Mouse (Mus musculus): ENCODE results near the gene Gm8127. TPM values are rescaled to one million over a fixed set of nuclear protein-coding genes. Genes with fewer than 3 reads are reported as not detected.
"Not testable (repeated sequence)": the region's sequence is repeated elsewhere in the genome, so short reads cannot be mapped to it uniquely, and the experiment has no call there.

The Gm8127 gene
- not detected in 2 replicates for polyA plus RNA-seq (2016; fragmentation: Nextera tagmentation; extraction: Ambion mirVana)

- DNase-seq (ENCODE audit: low spot score); H3K36me3 ChIP-seq; H3K27me3 ChIP-seq (ENCODE audit: insufficient read depth, poor library complexity, severe bottlenecking); H3K9me3 ChIP-seq; H3K27ac ChIP-seq; H3K4me1 ChIP-seq (replicated peaks); H3K4me3 ChIP-seq: not testable (repeated sequence)
- 90% methylated on average over 3 of the region's 3 CpGs for WGBS
Measured at GRCm38 (mm10) chr14:43293503-43293902, at the start of gene Gm8127. Gene Gm8127, minus strand, starts transcription at chr14:43293832.

GRCm38 (mm10) chr14:43337646-43338045, 44.0 kb upstream of the Gm8127 start:
- not testable (repeated sequence) for H3K9me3 ChIP-seq; H3K36me3 ChIP-seq; DNase-seq (ENCODE audit: low spot score); H3K4me3 ChIP-seq; H3K27me3 ChIP-seq (ENCODE audit: insufficient read depth, poor library complexity, severe bottlenecking); H3K27ac ChIP-seq; H3K4me1 ChIP-seq (replicated peaks)
- WGBS, result 69% methylated on average over 1 of the region's 1 CpGs

GRCm38 (mm10) chr14:43331362-43331880, 37.8 kb upstream of the Gm8127 start:
- DNase-seq (ENCODE audit: low spot score); H3K36me3 ChIP-seq; H3K27ac ChIP-seq; H3K4me3 ChIP-seq; H3K27me3 ChIP-seq (ENCODE audit: insufficient read depth, poor library complexity, severe bottlenecking); H3K4me1 ChIP-seq (replicated peaks); H3K9me3 ChIP-seq: not testable (repeated sequence)
- WGBS, result 95% methylated on average over 11 of the region's 11 CpGs

- not testable (repeated sequence) for H3K36me3 ChIP-seq; H3K27ac ChIP-seq; H3K4me3 ChIP-seq; H3K9me3 ChIP-seq; H3K4me1 ChIP-seq (replicated peaks); H3K27me3 ChIP-seq (ENCODE audit: insufficient read depth, poor library complexity, severe bottlenecking); DNase-seq (ENCODE audit: low spot score)
- WGBS, result 72% methylated on average over 2 of the region's 2 CpGs
Measured at GRCm38 (mm10) chr14:43328603-43329002, 35.0 kb upstream of the Gm8127 start.

GRCm38 (mm10) chr14:43319516-43319915, 25.9 kb upstream of the Gm8127 start:
- H3K36me3 ChIP-seq; H3K4me1 ChIP-seq (replicated peaks); H3K4me3 ChIP-seq; DNase-seq (ENCODE audit: low spot score); H3K9me3 ChIP-seq; H3K27me3 ChIP-seq (ENCODE audit: insufficient read depth, poor library complexity, severe bottlenecking); H3K27ac ChIP-seq: not testable (repeated sequence)

- DNase-seq (ENCODE audit: low spot score); H3K9me3 ChIP-seq; H3K4me3 ChIP-seq; H3K27ac ChIP-seq; H3K36me3 ChIP-seq; H3K4me1 ChIP-seq (replicated peaks); H3K27me3 ChIP-seq (ENCODE audit: insufficient read depth, poor library complexity, severe bottlenecking): not testable (repeated sequence)
- WGBS, result 90% methylated on average over 3 of the region's 3 CpGs
Measured at GRCm38 (mm10) chr14:43278681-43279080, 15.0 kb downstream of the Gm8127 start.

- H3K27me3 ChIP-seq (ENCODE audit: insufficient read depth, poor library complexity, severe bottlenecking); H3K4me1 ChIP-seq (replicated peaks); DNase-seq (ENCODE audit: low spot score); H3K4me3 ChIP-seq; H3K9me3 ChIP-seq; H3K27ac ChIP-seq; H3K36me3 ChIP-seq: not testable (repeated sequence)
- WGBS, result 75% methylated on average over 4 of the region's 4 CpGs
Measured at GRCm38 (mm10) chr14:43278146-43278545, 15.5 kb downstream of the Gm8127 start.

- H3K4me1 ChIP-seq (replicated peaks); H3K27ac ChIP-seq; H3K4me3 ChIP-seq; DNase-seq (ENCODE audit: low spot score); H3K27me3 ChIP-seq (ENCODE audit: insufficient read depth, poor library complexity, severe bottlenecking); H3K9me3 ChIP-seq; H3K36me3 ChIP-seq: not testable (repeated sequence)
- 68% methylated on average over 2 of the region's 2 CpGs for WGBS
Measured at GRCm38 (mm10) chr14:43277468-43277867, 16.2 kb downstream of the Gm8127 start.

GRCm38 (mm10) chr14:43275752-43276151, 17.9 kb downstream of the Gm8127 start:
- H3K27me3 ChIP-seq (ENCODE audit: insufficient read depth, poor library complexity, severe bottlenecking); H3K27ac ChIP-seq; H3K9me3 ChIP-seq; H3K4me1 ChIP-seq (replicated peaks); H3K4me3 ChIP-seq; DNase-seq (ENCODE audit: low spot score); H3K36me3 ChIP-seq: not testable (repeated sequence)
- 88% methylated on average over 1 of the region's 1 CpGs for WGBS

GRCm38 (mm10) chr14:43274986-43275511, 18.6 kb downstream of the Gm8127 start, which contains the start of gene Gm9732:
Gene Gm9732, plus strand, starts transcription at chr14:43275036.
- DNase-seq (ENCODE audit: low spot score); H3K36me3 ChIP-seq; H3K4me3 ChIP-seq; H3K27ac ChIP-seq; H3K9me3 ChIP-seq; H3K27me3 ChIP-seq (ENCODE audit: insufficient read depth, poor library complexity, severe bottlenecking); H3K4me1 ChIP-seq (replicated peaks): not testable (repeated sequence)
- 83% methylated on average over 8 of the region's 8 CpGs for WGBS

GRCm38 (mm10) chr14:43273161-43273560, 20.5 kb downstream of the Gm8127 start:
- not testable (repeated sequence) for H3K27me3 ChIP-seq (ENCODE audit: insufficient read depth, poor library complexity, severe bottlenecking); H3K27ac ChIP-seq; H3K36me3 ChIP-seq; H3K4me1 ChIP-seq (replicated peaks); H3K9me3 ChIP-seq; DNase-seq (ENCODE audit: low spot score); H3K4me3 ChIP-seq
- WGBS, result 71% methylated on average over 1 of the region's 1 CpGs

GRCm38 (mm10) chr14:43269211-43269610, 24.4 kb downstream of the Gm8127 start:
- not testable (repeated sequence) for H3K4me3 ChIP-seq; H3K27me3 ChIP-seq (ENCODE audit: insufficient read depth, poor library complexity, severe bottlenecking); DNase-seq (ENCODE audit: low spot score); H3K27ac ChIP-seq; H3K36me3 ChIP-seq; H3K4me1 ChIP-seq (replicated peaks); H3K9me3 ChIP-seq
- WGBS, result 84% methylated on average over 3 of the region's 3 CpGs

- not testable (repeated sequence) for H3K4me1 ChIP-seq (replicated peaks); H3K9me3 ChIP-seq; H3K27me3 ChIP-seq (ENCODE audit: insufficient read depth, poor library complexity, severe bottlenecking); H3K36me3 ChIP-seq; DNase-seq (ENCODE audit: low spot score); H3K27ac ChIP-seq; H3K4me3 ChIP-seq
- 50% methylated on average over 2 of the region's 2 CpGs for WGBS
Measured at GRCm38 (mm10) chr14:43268521-43269084, 25.0 kb downstream of the Gm8127 start.

GRCm38 (mm10) chr14:43263421-43263820, 30.2 kb downstream of the Gm8127 start:
- WGBS, result 92% methylated on average over 3 of the region's 3 CpGs
- not testable (repeated sequence) for H3K36me3 ChIP-seq; H3K4me1 ChIP-seq (replicated peaks); H3K27ac ChIP-seq; DNase-seq (ENCODE audit: low spot score); H3K27me3 ChIP-seq (ENCODE audit: insufficient read depth, poor library complexity, severe bottlenecking); H3K4me3 ChIP-seq; H3K9me3 ChIP-seq
